Mouse (Mus musculus): ENCODE data around the gene Gm13306. TPM values are rescaled to one million over a fixed set of nuclear protein-coding genes. Genes with fewer than 3 reads are reported as not detected.

The Gm13306 gene
- not detected for polyA plus RNA-seq (2014; fragmentation: Illumina TruSeq; extraction: RNeasy Lipid Tissue Mini Kit (QIAGEN cat#74804); ENCODE audit: low read depth, low replicate concordance)

GRCm38 (mm10) chr4:42153136-42153535, at the start of gene Gm13306:
TSS of gene Gm13306 (plus strand) at chr4:42153436.

DNA sequence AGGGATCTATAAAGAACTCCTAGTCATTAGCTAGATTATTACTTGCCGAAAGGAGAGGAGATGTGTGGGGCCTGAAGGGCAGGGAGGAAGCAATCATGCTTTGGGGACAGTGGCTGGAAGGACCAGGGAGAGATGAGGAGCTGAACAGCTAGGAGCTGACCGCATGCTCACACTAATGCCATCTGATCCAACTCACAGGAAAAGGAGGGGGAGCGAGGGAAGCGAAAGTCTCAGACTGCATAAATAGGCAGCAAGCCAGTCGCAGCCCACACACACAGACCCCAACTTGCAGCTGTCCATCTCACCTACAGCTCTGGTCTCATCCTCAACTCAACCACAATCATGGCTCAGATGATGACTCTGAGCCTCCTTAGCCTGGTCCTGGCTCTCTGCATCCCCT, 38.7 kb upstream of the Gm13306 start, which contains the start of gene Gm13304:
TSS of gene Gm13304 (plus strand) at position 301 of the 400 bp plus-strand sequence.

GRCm38 (mm10) chr4:42168503-42168902, 15.3 kb downstream of the Gm13306 start, which contains the start of gene Gm13305:
TSS of gene Gm13305 (minus strand) at chr4:42168603.

Other genes with a start within 250 kb of the Gm13306 start
- not detected for gene Gm21541, start 249.8 kb upstream of the Gm13306 start, polyA plus RNA-seq (2014; fragmentation: Illumina TruSeq; extraction: RNeasy Lipid Tissue Mini Kit (QIAGEN cat#74804); ENCODE audit: low read depth, low replicate concordance)
- gene Gm20878, start 211.9 kb upstream of the Gm13306 start, polyA plus RNA-seq (2014; fragmentation: Illumina TruSeq; extraction: RNeasy Lipid Tissue Mini Kit (QIAGEN cat#74804); ENCODE audit: low read depth, low replicate concordance) = not detected
- 0.10 TPM for gene Fam205a4, start 187.4 kb upstream of the Gm13306 start, polyA plus RNA-seq (2014; fragmentation: Illumina TruSeq; extraction: RNeasy Lipid Tissue Mini Kit (QIAGEN cat#74804); ENCODE audit: low read depth, low replicate concordance)
- not detected for gene Gm21093, start 118.7 kb upstream of the Gm13306 start, polyA plus RNA-seq (2014; fragmentation: Illumina TruSeq; extraction: RNeasy Lipid Tissue Mini Kit (QIAGEN cat#74804); ENCODE audit: low read depth, low replicate concordance)
- gene Gm3893, start 62.2 kb upstream of the Gm13306 start, polyA plus RNA-seq (2014; fragmentation: Illumina TruSeq; extraction: RNeasy Lipid Tissue Mini Kit (QIAGEN cat#74804); ENCODE audit: low read depth, low replicate concordance) = not detected
- not detected for gene Gm13304, start 38.6 kb upstream of the Gm13306 start, polyA plus RNA-seq (2014; fragmentation: Illumina TruSeq; extraction: RNeasy Lipid Tissue Mini Kit (QIAGEN cat#74804); ENCODE audit: low read depth, low replicate concordance)
- gene Gm13305, start 15.2 kb downstream of the Gm13306 start, polyA plus RNA-seq (2014; fragmentation: Illumina TruSeq; extraction: RNeasy Lipid Tissue Mini Kit (QIAGEN cat#74804); ENCODE audit: low read depth, low replicate concordance) = 1.4 TPM
- 0.73 TPM for gene Gm10600, start 87.2 kb downstream of the Gm13306 start, polyA plus RNA-seq (2014; fragmentation: Illumina TruSeq; extraction: RNeasy Lipid Tissue Mini Kit (QIAGEN cat#74804); ENCODE audit: low read depth, low replicate concordance)
- not detected for gene Ccl21b, start 102.3 kb downstream of the Gm13306 start, polyA plus RNA-seq (2014; fragmentation: Illumina TruSeq; extraction: RNeasy Lipid Tissue Mini Kit (QIAGEN cat#74804); ENCODE audit: low read depth, low replicate concordance)
- gene Gm21953, start 140.8 kb downstream of the Gm13306 start, polyA plus RNA-seq (2014; fragmentation: Illumina TruSeq; extraction: RNeasy Lipid Tissue Mini Kit (QIAGEN cat#74804); ENCODE audit: low read depth, low replicate concordance) = not detected
- gene Fam205a3, start 164.9 kb downstream of the Gm13306 start, polyA plus RNA-seq (2014; fragmentation: Illumina TruSeq; extraction: RNeasy Lipid Tissue Mini Kit (QIAGEN cat#74804); ENCODE audit: low read depth, low replicate concordance) = not detected